Mouse (Mus musculus) heart, postnatal 0 days (tissue): ENCODE results near the gene Pold4.

Experiments
- CTCF ChIP-seq: IDR thresholded peaks from 2 replicates; pipeline ENCODE4 v1.5.1; 2016; ENCODE audit warnings: antibody characterized with exemption, control low read depth, low read depth
- EP300 ChIP-seq: IDR thresholded peaks from 2 replicates; pipeline ENCODE4 v1.6.1; 2016; ENCODE audit warnings: antibody characterized with exemption, low read depth

- no peak for TF ChIP-seq CTCF
- no peak for TF ChIP-seq EP300
Observed at GRCm38 (mm10) chr19:4196548-4196947, 35.2 kb upstream of the Pold4 start.
